In genomic region chr4:154674966-154675365, GRCm38 (mm10) we compare ENCODE assay signal across 12 mouse cellular contexts. TPM values are rescaled to one million over a fixed set of nuclear protein-coding genes. Genes with fewer than 3 reads are reported as not detected.
DNase-seq lines count a peak whose midpoint lies in the region; ATAC-seq and TF ChIP-seq lines count a peak whose summit lies in the region.
"Had no signal": no experiment of that assay in that cellular context is flagged by ENCODE, and none has a peak within 500 bp of the region (broad histone marks: within the 10 kb centered on the region; RNA-seq: fewer than 3 reads in every experiment).

No protein-coding gene starts in this region.

- no peak for DNase-seq in hindbrain, embryonic 10.5 days (ENCODE audit: low spot score)
- DNase-seq in limb, embryonic 10.5 days (ENCODE audit: low spot score): no peak
- no peak for DNase-seq in frontal cortex, postnatal 10 days (ENCODE audit: low spot score in 2 of 2)
- DNase-seq in spleen, postnatal 14 days (ENCODE audit: low spot score in 2 of 2): no peak
- DNase-seq in cerebellum, adult 2 months: no peak

- H3K4me2 ChIP-seq in hindbrain, embryonic 12.5 days (replicated peaks): peak overlapping the region; percentile 16; the same call in 1 of the 2 replicates
- H3K4me2 ChIP-seq in embryonic facial prominence, embryonic 15.5 days (replicated peaks): peak overlapping the region; percentile 32
- H3K4me2 ChIP-seq in neural tube, embryonic 13.5 days: peak overlapping the region; percentile 36
- H3K4me2 ChIP-seq: intestine, embryonic 15.5 days had no signal

- peaks cover 11% of the 10 kb centered on the region; the same call in 1 of the 2 replicates for H3K4me1 ChIP-seq in hindbrain, embryonic 12.5 days
- peaks cover 10% of the 10 kb centered on the region for H3K4me1 ChIP-seq in hindbrain, embryonic 10.5 days (replicated peaks)
- H3K4me1 ChIP-seq in embryonic facial prominence, embryonic 15.5 days: peaks cover 7% of the 10 kb centered on the region
- H3K4me1 ChIP-seq in limb, embryonic 10.5 days: peaks cover 65% of the 10 kb centered on the region
- H3K4me1 ChIP-seq in neural tube, embryonic 13.5 days (replicated peaks): peaks cover 26% of the 10 kb centered on the region
- H3K4me1 ChIP-seq in cerebellum, adult 2 months (ENCODE audit: control insufficient read depth, insufficient read depth, low read length): no peaks in the 10 kb centered on the region
- H3K4me1 ChIP-seq: intestine, embryonic 15.5 days had no signal

- TF ChIP-seq CTCF in cerebellum, adult 2 months (IDR thresholded peaks at IDR 0.05; ENCODE audit: borderline replicate concordance, insufficient read depth, low read depth, low read length): no peak

- no peak overlapping the region; the same call in 1 of the 2 replicates for H3K27ac ChIP-seq in hindbrain, embryonic 12.5 days
- no peak overlapping the region for H3K27ac ChIP-seq in hindbrain, embryonic 10.5 days
- H3K27ac ChIP-seq in embryonic facial prominence, embryonic 15.5 days (replicated peaks): no peak overlapping the region
- peak overlapping the region; percentile 76 for H3K27ac ChIP-seq in limb, embryonic 10.5 days
- 0 out of 2 replicates have a peak overlapping the region, but pooled peaks have one; percentile 9 for H3K27ac ChIP-seq in neural tube, embryonic 13.5 days (replicated peaks)
- H3K27ac ChIP-seq in cerebellum, adult 2 months (ENCODE audit: insufficient read depth, low read length): no peak overlapping the region
- H3K27ac ChIP-seq: heart, adult 2 months; intestine, embryonic 15.5 days had no signal

- ATAC-seq in hindbrain, embryonic 12.5 days (ENCODE audit: low FRiP score): no peak
- ATAC-seq in embryonic facial prominence, embryonic 15.5 days (ENCODE audit: insufficient number of reproducible peaks, low FRiP score, low TSS enrichment, low read depth): no peak
- no peak for ATAC-seq in neural tube, embryonic 13.5 days (ENCODE audit: low read depth)
- ATAC-seq: intestine, embryonic 15.5 days had no signal

- no peak overlapping the region for H3K9ac ChIP-seq in hindbrain, embryonic 12.5 days
- no peak overlapping the region for H3K9ac ChIP-seq in embryonic facial prominence, embryonic 15.5 days
- peak overlapping the region; percentile 38; the same call in 1 of the 2 replicates for H3K9ac ChIP-seq in neural tube, embryonic 13.5 days
- H3K9ac ChIP-seq: intestine, embryonic 15.5 days had no signal

- no peak for TF ChIP-seq POLR2A in cerebellum, adult 2 months (IDR thresholded peaks at IDR 0.05; ENCODE audit: borderline replicate concordance, insufficient read depth, low read length)

- H3K36me3 ChIP-seq in hindbrain, embryonic 12.5 days: no peaks in the 10 kb centered on the region
- no peaks in the 10 kb centered on the region for H3K36me3 ChIP-seq in hindbrain, embryonic 10.5 days
- no peaks in the 10 kb centered on the region for H3K36me3 ChIP-seq in embryonic facial prominence, embryonic 15.5 days
- H3K36me3 ChIP-seq in limb, embryonic 10.5 days: no peaks in the 10 kb centered on the region
- H3K36me3 ChIP-seq in neural tube, embryonic 13.5 days: no peaks in the 10 kb centered on the region
- H3K36me3 ChIP-seq: intestine, embryonic 15.5 days had no signal

- peaks cover 25% of the 10 kb centered on the region; the same call in 1 of the 2 replicates for H3K27me3 ChIP-seq in hindbrain, embryonic 12.5 days
- H3K27me3 ChIP-seq in hindbrain, embryonic 10.5 days (ENCODE audit: insufficient read depth, poor library complexity, severe bottlenecking): peaks cover 64% of the 10 kb centered on the region
- H3K27me3 ChIP-seq in embryonic facial prominence, embryonic 15.5 days: peaks cover 12% of the 10 kb centered on the region; the same call in 1 of the 2 replicates
- 0 out of 2 replicates have a peak, but pooled peaks cover 6% of the 10 kb centered on the region for H3K27me3 ChIP-seq in limb, embryonic 10.5 days (ENCODE audit: low read depth, poor library complexity, severe bottlenecking)
- H3K27me3 ChIP-seq in neural tube, embryonic 13.5 days: peaks cover 58% of the 10 kb centered on the region
- H3K27me3 ChIP-seq in cerebellum, adult 2 months (ENCODE audit: control insufficient read depth, insufficient read depth, low read length): no peaks in the 10 kb centered on the region; the same call in 1 of the 2 replicates
- H3K27me3 ChIP-seq: intestine, embryonic 15.5 days had no signal

- WGBS in hindbrain, embryonic 12.5 days: 33% methylated on average over 15 of the region's 15 CpGs
- WGBS in hindbrain, embryonic 10.5 days: 44% methylated on average over 15 of the region's 15 CpGs
- WGBS in embryonic facial prominence, embryonic 15.5 days: 30% methylated on average over 15 of the region's 15 CpGs
- 51% methylated on average over 15 of the region's 15 CpGs for WGBS in limb, embryonic 10.5 days
- 18% methylated on average over 15 of the region's 15 CpGs for WGBS in neural tube, embryonic 13.5 days
- 47% methylated on average over 15 of the region's 15 CpGs for WGBS in cerebellum, adult 2 months

- H3K4me3 ChIP-seq in hindbrain, embryonic 12.5 days: no peak overlapping the region
- no peak overlapping the region for H3K4me3 ChIP-seq in hindbrain, embryonic 10.5 days
- no peak overlapping the region for H3K4me3 ChIP-seq in embryonic facial prominence, embryonic 15.5 days (replicated peaks)
- H3K4me3 ChIP-seq in limb, embryonic 10.5 days: peak overlapping the region; percentile 24; the same call in 1 of the 2 replicates
- no peak overlapping the region for H3K4me3 ChIP-seq in neural tube, embryonic 13.5 days
- H3K4me3 ChIP-seq in cerebellum, adult 2 months (replicated peaks; ENCODE audit: insufficient read depth, low read depth, low read length): no peak overlapping the region
- H3K4me3 ChIP-seq: erythroblast, embryonic 14.5 days; heart, adult 2 months; intestine, embryonic 15.5 days had no signal

- H3K9me3 ChIP-seq in hindbrain, embryonic 12.5 days (replicated peaks): no peaks in the 10 kb centered on the region
- H3K9me3 ChIP-seq in hindbrain, embryonic 10.5 days: no peaks in the 10 kb centered on the region
- H3K9me3 ChIP-seq in embryonic facial prominence, embryonic 15.5 days (replicated peaks): no peaks in the 10 kb centered on the region
- no peaks in the 10 kb centered on the region for H3K9me3 ChIP-seq in limb, embryonic 10.5 days (replicated peaks)
- no peaks in the 10 kb centered on the region for H3K9me3 ChIP-seq in neural tube, embryonic 13.5 days
- H3K9me3 ChIP-seq: intestine, embryonic 15.5 days had no signal

RNA-seq across cellular contexts. Expression of gene Actrt2, which starts 7.3 kb away (rescaled TPM):
- not detected in 2 replicates for polyA plus RNA-seq in hindbrain, embryonic 12.5 days (2016; fragmentation: Nextera tagmentation; extraction: Ambion mirVana)
- not detected in 2 replicates for polyA plus RNA-seq in hindbrain, embryonic 10.5 days (2016; fragmentation: Nextera tagmentation; extraction: Ambion mirVana)
- not detected in 2 replicates for polyA plus RNA-seq in embryonic facial prominence, embryonic 15.5 days (2015; fragmentation: Nextera tagmentation; extraction: Ambion mirVana)
- polyA plus RNA-seq in limb, embryonic 10.5 days (2016; fragmentation: Nextera tagmentation; extraction: Ambion mirVana): not detected in 2 replicates
- polyA plus RNA-seq in neural tube, embryonic 13.5 days (2015; fragmentation: Nextera tagmentation; extraction: Ambion mirVana): not detected in 2 replicates
- not detected in 2 replicates for polyA plus RNA-seq in cerebellum, adult 2 months (2012; rRNA removed)
- polyA plus RNA-seq: erythroblast, embryonic 14.5 days; intestine, embryonic 15.5 days; large intestine, adult 2 months had no signal

RNA-seq across cellular contexts. Expression of gene Prdm16, which starts 38.3 kb away (rescaled TPM):
- 26.4 and 32.3 TPM in 2 replicates for polyA plus RNA-seq in hindbrain, embryonic 12.5 days (2016; fragmentation: Nextera tagmentation; extraction: Ambion mirVana)
- 15.3 and 23.5 TPM in 2 replicates for polyA plus RNA-seq in hindbrain, embryonic 10.5 days (2016; fragmentation: Nextera tagmentation; extraction: Ambion mirVana)
- 10.9 and 12.5 TPM in 2 replicates for polyA plus RNA-seq in embryonic facial prominence, embryonic 15.5 days (2015; fragmentation: Nextera tagmentation; extraction: Ambion mirVana)
- polyA plus RNA-seq in limb, embryonic 10.5 days (2016; fragmentation: Nextera tagmentation; extraction: Ambion mirVana): 67.4 and 93.9 TPM in 2 replicates
- 10.0 and 12.4 TPM in 2 replicates for polyA plus RNA-seq in neural tube, embryonic 13.5 days (2015; fragmentation: Nextera tagmentation; extraction: Ambion mirVana)
- 4.9 and 6.0 TPM in 2 replicates for polyA plus RNA-seq in cerebellum, adult 2 months (2012; rRNA removed)

Comparison
In these comparisons a context has a peak if more than half of its experiments do, and no peak if none do; other contexts are left out.
1. H3K27ac ChIP-seq: peak in limb, embryonic 10.5 days (single experiment) and neural tube, embryonic 13.5 days (single experiment); none in hindbrain, embryonic 12.5 days (single experiment), hindbrain, embryonic 10.5 days (single experiment), embryonic facial prominence, embryonic 15.5 days (single experiment) and cerebellum, adult 2 months (single experiment).
2. Peak in every context shown above with its lines, with median percentiles within 50 percentile points of each other: H3K4me2 ChIP-seq.